Mouse (Mus musculus): ENCODE results near the gene H2al1o. TPM values are rescaled to one million over a fixed set of nuclear protein-coding genes. Genes with fewer than 3 reads are reported as not detected.

H2al1o gene
- not detected in 2 replicates for polyA plus RNA-seq (2012; rRNA removed)

DNA sequence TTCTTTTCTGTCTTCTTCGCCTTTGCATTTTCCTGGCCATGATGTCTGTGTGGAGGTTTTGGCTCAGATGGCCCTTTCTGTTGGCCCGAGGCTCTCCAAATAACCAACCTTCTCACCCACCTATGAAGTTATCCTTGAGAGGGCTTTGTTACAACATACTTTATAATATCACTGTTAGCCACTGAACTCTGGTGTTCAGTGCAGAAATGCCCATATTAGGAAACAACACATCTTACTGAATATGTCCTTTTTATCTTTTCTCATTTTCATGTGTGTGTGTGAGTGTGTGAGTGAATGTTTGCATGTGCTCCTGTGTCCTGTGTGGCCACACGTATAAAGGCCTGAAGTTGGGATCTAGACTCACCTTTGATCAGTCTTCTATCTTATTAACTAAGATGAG, at the start of gene H2al1o:
H2al1o (minus strand) TSS at position 101 of the 400 bp plus-strand sequence.

Other genes with a start within 250 kb of the H2al1o start
- gene H2al1k, start 221.8 kb downstream of the H2al1o start, polyA plus RNA-seq (2012; rRNA removed) = not detected in 2 replicates
- 0.76 and 0.96 TPM in 2 replicates for gene Cybb, start 84.6 kb downstream of the H2al1o start, polyA plus RNA-seq (2012; rRNA removed)
- 30.9 and 31.6 TPM in 2 replicates for gene Dynlt3, start 90.6 kb upstream of the H2al1o start, polyA plus RNA-seq (2012; rRNA removed)